Mouse (Mus musculus) activated CD4-positive, CD25-positive, alpha-beta regulatory T cell, adult 4 months (primary cell): ENCODE data around the gene Amotl1. TPM values are rescaled to one million over a fixed set of nuclear protein-coding genes. Genes with fewer than 3 reads are reported as not detected.
"Not testable (repeated sequence)": the region's sequence is repeated elsewhere in the genome, so short reads cannot be mapped to it uniquely, and the experiment has no call there.

Experiments used
- ATAC-seq: one replicate; pipeline ENCODE4 v1.8.0; 2017
- polyA plus RNA-seq, 2 experiments: library from polyadenylated mRNA; unstranded; fragments of 100-300 nt; shearing (Covaris generic); gene quantifications; one replicate each; pipeline ENCODE4 v1.2.1; 2017

Gene Amotl1
- polyA plus RNA-seq = under 1 TPM; 0.32 to 0.57 TPM

DNA sequence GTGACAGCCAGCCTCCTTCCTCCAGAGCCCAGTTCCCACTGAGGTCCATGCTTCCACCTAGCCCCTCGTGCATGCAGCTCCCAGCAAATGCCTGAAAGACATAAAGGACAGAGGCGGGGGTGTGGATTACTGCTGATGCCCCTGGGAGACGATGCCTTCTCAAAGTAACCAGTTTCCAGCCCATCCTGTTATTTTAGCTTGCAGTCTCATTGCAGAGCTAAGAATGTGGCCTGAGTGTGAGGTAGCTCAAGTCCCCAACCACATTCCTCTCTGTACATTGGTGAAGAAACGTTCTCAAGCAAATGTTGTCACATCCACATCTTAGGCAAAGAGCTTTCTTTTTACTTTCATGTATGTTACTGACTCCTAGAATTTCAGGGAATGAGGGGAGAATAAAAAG lies at the start of gene Amotl1:
Gene Amotl1 (minus strand): TSS at position 101 of the 400 bp plus-strand sequence.
- no peak for ATAC-seq

DNA sequence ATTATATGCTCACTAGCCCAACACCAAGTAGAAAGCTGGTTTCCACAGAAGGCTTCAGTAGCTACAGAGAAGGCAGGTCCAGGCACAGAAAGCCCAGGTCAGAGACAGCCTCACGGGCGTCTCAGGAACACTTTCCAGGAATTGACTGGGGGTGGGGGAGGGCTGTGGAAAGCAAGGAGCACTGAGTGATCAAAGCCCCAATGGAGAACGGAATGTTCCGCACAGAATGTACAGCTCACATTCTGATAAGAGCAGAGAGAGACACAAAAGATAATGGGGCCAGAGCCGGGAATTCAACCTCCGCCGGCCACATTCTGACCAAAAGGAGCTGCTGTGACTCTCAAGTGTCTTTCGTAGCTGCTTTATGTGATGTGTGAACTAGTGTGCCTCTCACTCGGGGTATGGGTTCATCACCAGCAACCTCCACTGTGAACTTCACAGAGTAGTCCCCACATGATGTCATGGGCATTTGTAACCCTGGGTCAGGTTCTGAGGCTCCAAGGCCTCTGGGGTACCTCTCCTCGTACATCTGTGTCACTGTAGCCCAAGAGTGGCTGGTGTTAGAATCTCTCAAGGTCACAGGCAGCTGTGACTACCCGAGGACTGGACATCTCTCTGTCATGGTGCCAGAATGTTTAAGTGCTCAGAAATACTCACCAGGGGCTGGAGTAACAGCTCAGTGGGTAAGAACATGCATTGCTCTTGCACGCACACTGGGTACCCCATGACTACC lies 44.7 kb upstream of the Amotl1 start:
- no peak for ATAC-seq

DNA sequence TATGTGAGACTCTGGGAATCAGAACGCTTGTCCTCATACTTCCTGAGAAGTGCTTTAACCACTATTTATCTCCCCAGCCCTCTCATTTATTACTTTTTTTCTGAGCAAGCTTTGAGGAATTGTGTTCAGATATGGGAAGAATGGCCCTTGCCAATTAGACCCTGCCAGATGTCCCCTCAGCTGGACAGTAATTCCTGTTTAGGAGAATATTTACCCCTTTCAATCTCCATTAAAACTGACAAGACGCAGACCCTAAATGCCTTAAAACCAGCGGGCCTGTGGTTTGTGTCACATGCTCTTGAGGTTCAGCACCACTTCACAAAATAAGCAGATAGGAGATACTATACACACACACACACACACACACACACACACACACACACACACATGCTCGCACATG lies 39.5 kb upstream of the Amotl1 start:
- no peak for ATAC-seq

DNA sequence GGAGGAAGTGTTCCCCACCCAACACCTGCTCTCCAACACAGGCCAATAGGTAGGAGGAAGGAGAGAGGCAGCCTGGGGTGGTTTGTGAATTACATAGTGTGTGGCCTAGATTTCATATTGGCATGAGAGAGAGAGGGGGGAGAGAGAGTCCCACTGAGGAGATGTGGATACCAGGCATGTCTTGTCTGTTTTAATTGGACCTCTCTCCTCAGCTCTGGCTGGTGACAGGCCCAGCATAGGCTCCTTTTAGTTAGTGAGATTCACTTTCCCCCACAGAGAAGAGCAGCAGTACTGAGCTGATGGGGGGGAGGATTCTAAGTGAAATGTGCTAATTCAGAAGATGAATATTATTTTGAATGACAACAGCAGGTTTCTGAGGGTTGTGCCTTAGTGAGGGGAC lies 37.9 kb upstream of the Amotl1 start:
- no peak for ATAC-seq

DNA sequence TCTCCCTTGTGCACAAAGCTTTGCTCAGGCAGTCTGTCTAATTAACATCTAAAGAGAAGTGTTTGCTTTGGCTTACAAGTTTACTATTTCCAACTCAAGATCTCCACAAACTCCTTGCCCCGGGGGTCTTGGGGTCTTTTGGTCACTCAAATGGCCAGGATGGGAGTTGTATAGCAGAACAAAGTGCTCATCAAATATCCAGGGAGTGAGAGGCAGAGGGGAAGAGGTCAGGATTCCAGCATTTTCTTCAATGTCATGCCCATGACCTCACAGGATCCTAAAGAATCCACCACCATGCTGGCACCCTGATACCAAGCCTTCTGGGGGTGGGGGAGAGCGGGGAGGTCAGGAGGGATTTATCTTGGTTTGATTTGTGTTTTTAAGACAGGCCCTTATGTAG lies 35.7 kb upstream of the Amotl1 start:
- no peak for ATAC-seq

DNA sequence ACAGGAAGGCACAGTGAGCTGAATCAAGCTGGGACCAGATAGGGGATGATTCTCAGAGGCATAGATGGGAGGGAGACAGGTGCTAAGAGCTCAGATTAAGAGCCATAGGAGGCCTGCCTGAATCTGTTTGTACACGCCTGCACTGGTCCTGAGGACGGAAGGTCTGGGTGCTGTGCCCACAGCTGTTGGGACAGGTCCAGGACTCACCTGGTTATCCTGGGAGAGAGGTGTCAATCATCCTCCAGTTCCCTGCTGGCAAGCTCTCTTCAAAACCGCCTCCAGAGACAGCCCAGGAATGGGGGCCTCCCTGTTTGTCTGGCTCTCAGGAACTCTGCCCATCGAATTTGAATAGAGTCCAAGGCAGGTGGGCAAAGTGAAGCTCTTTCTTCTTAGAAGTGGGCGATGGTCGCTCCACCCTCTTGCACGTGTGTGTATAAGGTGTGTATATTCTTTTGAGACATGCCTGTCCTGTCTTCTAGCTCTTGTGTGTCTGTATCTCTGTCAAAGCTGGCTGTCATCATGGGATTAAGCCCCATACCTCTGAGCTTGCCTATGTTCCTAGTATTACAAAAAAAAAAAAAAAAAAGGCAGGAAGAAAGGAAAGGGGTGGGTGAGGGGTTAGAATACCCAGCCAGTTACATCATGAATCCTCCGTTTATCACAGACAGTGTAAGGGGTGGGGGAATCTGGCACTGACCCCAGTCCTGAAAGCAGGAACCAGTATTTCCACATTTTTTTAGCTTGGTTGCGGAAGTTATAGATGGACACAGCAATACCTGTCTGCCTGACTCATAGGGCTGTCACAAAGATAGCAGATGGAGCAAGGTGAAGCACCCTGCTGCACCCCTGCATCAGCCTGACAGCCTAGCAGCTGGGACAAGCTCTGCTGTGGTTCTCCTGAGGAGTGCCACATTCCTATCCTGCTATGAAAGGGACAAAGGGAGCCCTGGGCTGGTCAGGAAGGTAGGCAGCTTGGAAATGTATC lies 31.1 kb upstream of the Amotl1 start:
- ATAC-seq = no peak

DNA sequence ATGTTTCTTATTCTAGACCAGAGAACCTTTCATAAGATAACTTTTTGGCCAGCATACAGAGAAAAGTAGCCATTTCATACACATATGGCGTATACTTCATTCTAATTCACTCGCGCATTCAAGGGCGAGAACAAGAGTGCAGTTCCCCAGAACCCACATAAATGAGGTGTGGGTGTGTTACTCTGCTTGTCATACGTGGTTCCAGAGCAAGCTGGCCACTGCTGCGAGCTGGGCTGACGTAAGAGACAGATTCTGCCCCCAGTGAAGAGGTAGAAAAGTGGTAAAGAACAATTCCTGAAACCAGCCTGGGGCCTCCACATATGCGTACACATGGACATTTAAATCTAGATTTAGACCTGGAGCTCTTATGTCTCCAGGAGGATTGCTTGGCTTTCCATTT lies 29.6 kb upstream of the Amotl1 start:
- ATAC-seq = no peak

DNA sequence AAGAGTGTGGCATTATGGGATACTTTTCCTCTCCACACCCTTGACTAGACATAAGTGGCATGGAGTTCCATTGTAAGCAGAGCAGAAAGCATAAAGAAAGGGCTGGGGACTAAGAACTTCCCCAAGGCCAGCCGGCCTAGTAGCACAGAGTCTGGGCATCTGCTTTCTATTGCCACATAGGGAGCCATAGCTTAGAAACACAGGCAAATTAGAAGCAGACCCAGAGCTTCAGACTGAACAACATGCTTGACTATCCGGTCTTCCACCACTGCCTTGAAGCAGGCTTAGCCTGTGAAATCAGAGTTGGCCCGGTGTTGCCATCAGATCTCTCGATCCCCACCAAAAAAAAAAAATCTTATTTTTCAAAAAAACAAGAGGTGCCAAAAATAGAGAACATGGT lies 28.3 kb upstream of the Amotl1 start:
- no peak for ATAC-seq

DNA sequence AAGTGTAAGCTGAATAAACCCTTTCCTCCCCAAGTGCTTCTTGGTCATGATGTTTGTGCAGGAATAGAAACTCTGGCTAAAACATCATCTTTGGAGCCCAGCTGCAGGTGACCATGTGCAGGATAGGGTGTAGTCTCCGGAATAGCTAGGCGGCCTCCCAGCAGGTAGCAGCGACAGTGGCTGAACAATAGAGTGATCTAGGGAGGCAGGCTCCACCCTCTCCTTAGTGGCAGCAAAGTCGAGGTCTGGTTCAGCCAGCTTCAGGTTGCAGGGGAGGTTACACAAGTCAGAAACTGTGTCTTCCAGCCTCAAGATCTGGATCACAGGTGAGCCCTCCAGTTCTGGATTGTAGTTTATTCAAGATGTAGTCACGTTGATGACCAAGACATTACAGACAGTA lies 27.1 kb upstream of the Amotl1 start:
- ATAC-seq = not testable (repeated sequence)

DNA sequence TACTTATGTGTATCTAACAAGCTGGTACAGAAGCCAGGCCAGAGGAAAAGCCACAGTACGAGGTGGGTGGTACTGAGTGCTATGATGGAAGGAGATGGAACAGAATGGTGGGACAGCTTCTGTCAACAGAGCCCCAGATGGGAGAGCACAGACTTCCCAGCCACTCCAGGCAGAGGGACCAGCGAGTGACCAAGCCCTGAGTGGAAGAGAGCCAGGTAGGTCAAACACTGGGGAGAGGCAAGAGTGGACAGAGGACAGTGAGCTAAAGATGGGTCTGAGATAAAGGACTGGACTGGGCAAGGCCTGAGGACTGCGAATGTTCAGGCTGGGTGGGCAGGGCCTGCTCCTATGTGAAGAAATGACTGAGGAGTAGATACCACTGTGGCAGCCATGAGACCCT lies 23.5 kb upstream of the Amotl1 start:
- ATAC-seq = no peak

DNA sequence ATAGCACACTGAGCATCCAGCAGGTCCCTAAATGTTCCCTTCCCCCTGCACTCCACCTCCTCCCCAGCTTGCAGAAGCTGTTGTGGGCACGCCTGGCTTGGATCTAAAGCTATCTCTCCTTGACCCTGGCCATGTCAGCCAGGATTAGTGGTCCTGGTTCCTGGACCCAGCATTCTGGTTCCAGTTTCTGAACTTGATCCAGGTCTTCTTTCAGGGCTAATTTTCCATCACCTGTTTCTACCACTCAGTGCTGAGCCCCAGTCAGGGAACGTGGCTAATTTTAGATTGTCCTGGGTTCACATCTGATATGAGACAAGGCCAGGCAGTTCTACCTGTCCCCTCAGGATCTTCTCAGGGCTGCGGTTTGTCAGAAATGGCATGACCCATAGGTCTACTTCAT lies 21.2 kb upstream of the Amotl1 start:
- no peak for ATAC-seq

DNA sequence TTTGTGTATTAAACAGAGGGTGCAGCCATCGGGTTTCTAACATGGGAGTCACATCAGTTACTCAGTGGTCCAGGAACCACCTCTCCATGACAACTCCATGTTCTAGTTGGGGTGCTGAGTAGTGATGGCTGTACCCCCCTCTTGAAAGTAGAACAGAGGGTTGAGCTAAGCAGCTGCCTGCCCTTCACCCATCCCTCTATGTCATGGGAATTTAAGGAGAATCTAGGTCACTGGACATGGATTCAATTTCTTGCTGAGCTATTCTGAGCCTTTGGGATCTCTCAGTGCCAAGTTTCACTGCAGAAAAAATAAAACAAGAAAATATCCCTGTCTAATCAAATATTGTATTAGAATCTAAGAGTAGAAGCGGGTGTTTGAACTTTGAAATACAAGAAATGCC lies 18.7 kb upstream of the Amotl1 start:
- no peak for ATAC-seq

DNA sequence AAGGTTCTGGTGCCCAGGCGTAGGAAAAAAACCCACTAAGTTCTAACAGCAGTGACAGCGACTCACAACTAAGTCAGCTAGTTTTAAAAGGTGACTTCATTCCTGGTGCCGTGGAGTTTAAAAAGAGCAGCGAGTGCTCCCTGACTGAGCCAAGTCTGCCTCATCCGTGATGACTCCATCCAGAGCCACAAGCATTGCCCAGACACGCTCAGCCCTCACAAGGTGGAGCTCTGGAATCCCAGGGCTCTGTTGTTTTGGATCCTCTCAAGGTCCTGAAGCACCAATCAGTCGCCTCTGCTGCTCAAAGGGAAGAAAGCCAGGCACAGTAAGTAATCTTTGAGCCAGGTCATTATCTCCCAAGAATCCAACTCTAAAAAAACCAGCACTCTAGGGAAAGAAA lies 18.0 kb upstream of the Amotl1 start:
- no peak for ATAC-seq

DNA sequence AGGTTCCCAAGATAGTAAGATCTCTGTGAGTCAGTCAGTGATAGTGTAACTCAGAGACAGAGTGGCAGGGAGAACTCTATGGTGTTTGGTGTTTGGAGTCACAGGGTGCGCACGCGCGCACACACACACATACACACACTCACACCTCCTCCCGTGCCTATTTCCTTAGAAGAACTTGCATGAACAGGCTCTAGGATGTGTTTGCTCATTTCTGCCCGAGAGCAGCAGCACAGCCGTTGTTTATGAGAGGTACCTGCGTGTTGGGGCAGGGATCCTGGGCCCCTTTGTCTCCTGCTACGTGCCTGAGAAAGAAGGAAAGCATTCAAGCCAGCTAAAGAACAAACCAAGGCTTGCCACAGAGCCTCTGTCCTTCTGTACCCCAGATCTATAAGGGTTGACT lies 17.3 kb upstream of the Amotl1 start:
- no peak for ATAC-seq

DNA sequence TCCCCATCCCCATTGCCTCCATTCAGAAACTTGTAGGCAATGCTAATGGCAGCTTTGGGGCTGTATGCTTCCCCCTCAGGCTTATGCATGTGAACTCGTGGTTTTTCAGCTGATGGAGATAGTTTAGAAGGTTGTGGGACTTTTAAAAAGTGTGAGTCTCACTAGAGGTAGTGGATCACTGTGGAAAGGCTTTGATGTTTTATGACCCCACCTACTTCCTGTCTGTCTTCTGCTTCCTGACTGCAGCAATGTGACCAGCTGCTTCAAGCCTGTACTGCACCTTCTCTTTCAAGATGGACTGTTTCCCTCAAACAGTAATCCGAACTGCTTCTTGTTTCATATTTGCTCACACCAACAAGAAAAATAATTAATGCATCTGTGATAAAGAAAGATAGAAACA lies 13.1 kb upstream of the Amotl1 start:
- peak; percentile 88 for ATAC-seq

DNA sequence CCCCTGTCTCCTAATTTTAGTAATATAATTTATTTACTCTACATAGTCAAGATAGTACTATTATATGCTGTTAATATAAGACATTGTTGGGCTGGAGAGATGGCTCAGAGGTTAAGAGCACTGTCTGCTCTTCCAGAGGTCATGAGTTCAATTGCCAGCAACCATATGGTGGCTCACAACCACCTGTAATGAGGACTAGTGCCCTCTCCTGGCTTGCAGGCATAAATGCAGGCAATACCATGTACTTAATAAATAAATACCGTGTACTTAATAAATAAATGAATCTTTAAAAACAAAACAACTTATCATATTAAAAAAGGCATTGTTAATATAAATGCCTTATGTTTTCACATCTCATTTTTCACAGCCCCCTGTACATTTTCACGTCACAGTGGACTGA lies 9.2 kb upstream of the Amotl1 start:
- no peak for ATAC-seq

DNA sequence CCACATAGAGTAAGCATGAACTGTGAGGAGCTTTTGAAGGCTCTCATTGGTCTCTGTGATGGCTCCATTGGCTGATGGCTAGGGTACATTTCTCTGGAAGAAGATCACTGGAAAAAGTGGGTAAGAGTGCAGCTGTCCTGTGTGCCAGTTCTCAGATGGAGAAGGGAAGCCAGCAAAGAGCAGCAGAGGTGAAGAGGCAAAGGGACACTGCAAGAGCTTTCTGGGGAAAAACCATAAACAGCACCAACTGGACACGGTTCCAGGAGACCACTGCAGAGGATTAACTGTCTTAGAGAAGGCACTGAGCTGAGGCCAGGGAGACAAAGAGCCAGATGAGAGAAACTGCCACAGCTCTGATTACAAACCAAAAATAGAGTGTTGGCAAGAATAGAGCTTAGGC lies 7.9 kb upstream of the Amotl1 start:
- no peak for ATAC-seq

DNA sequence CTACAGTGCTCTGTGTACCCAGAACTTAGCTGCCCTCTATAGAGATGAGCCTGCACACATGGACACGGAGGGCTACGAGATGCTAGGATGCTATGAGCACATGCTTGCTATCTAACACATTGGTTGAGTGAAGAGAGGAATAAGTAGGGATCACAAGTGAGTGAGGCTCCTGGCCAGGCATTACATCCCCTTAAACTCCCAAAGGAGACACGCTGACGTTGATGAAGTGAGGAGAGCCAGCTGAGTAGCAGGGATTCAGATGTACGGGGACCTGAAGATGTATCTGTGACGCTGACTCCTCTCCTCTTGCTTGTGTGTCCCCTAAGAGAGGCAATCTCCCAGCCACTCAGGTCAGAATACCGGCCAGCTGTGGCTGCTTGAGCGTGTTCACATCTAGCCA lies 3.0 kb upstream of the Amotl1 start:
- ATAC-seq = no peak

DNA sequence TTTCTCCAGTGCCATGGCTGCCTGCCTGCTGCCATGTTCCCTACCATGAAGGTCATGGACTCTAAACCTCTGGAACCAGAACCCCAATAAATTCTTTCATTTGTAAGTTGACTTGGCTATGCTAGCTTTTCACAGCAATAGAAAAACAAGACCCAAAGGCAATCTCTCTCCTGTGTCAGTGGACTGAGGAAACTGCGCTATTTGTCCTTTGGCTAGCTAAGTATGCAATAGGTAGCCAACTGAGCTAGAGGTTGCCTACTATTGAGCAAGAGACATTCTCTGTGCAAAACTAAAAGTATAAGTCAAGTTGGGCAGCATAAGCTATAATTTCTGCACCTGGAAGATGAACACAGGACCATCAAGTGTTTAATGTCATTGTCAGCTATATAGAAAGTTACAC lies 1.8 kb upstream of the Amotl1 start:
- ATAC-seq = no peak

DNA sequence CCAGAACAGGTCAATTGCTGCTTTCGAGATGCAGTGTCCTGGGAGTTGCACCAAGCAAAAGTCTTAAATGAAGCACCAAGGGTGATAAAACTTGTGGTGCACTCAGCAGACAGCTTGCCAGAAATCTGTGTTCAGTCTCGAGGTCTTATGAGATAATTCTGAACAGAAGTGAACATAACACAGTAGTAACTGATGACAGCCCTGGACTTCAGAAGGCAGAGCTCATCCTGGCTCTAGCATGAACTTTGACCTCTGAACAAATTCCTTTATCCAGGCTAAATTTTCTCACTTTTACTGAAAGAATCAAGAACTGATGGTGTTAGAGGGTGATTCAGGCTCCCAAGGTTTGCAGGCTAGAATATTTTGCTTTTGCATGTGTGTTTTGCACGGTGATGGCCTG lies 1.2 kb upstream of the Amotl1 start:
- ATAC-seq = no peak

DNA sequence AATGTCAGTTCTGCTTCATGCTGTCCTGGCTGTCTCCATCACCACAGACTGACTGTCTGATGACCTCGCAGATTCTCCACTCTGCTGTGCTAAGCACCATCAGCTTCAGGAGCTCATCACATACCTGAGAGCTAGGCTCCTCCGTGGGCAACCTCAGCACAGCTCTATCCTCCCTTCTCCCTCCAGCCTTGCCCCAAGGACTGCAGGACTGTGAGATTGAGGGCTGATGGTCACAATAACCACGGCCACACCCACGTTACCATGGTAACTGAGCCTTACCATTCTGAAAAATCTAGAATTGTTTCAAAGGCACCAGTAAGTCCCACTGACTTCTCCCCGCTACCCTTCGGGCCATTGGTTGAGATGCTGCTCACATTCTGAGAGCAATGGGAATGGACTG lies 1.5 kb downstream of the Amotl1 start:
- ATAC-seq = no peak

DNA sequence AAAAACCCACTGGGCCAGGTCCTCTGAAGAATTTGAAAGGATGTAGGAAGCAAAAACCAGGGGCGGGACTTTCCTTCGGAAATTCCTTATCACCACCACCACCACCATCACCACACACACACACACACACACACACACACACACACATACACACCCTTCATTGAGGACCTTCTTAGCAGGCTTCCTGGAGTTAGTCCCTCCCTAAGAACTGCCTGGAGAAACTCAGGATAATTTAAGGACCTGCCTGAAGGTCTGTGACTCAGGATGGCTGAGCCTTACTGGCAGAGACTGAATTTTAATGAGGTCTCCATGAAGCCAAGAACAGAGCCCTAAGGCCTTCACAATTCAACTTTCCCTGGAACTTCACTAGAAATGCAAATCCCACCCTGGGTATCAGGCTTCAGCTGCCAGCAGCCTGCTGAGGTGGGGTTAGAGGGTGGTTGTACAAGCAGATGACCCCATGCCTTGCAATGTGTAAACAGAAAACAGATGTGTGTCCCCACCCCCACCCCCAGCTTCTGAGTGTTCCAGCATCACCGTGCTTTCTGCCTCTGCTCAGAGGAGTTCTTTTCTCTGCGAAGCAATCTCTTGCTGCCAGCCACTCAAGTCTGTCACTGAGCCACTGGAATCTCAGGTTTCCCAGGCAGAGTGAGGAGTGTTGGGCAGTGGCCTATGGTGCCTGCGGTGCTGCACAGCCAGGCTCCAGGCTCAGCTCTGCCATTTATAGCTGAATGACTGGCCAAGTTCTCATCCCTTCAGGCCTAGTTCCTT lies 2.4 kb downstream of the Amotl1 start:
- ATAC-seq = no peak
